Mouse (Mus musculus): ENCODE results near the gene Pld2. TPM values are rescaled to one million over a fixed set of nuclear protein-coding genes. Genes with fewer than 3 reads are reported as not detected.

Gene Pld2
- total RNA-seq, 1 experiment = 4.4 TPM

DNA sequence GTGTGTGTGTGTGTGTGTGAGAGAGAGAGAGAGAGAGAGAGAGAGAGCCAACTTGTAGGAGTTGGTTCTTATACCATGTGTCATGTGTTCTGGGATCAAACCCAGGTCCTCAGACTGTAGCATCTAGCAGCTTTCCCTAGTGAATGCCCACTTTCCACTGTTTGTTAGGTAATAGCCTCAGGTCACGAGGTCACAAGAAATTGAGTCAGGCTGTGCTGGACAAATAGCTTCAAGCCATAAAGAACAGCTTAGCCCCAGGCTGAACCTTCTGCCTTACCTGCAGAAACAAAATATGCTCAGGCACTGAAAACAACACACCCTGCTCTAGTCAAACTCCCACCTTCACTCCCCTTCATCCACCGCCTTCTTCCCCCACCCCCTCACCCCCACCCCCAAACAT, 28.6 kb upstream of the Pld2 start:
- TF ChIP-seq HCFC1 (IDR thresholded peaks at IDR 0.05; ENCODE audit: borderline replicate concordance, insufficient read depth, low read length) = no peak
- no peak for TF ChIP-seq MAFK (IDR thresholded peaks at IDR 0.05; ENCODE audit: insufficient read depth, low read depth, low read length)
- no peak for TF ChIP-seq ZNF384 (IDR thresholded peaks at IDR 0.05; ENCODE audit: low read depth, low read length)
- no peak for TF ChIP-seq ZC3H11A (IDR thresholded peaks at IDR 0.05; ENCODE audit: borderline replicate concordance, low read depth, low read length)
- TF ChIP-seq CHD2 (IDR thresholded peaks at IDR 0.05; ENCODE audit: low read depth, low read length) = no peak
- Histone ChIP-seq H3K9ac (ENCODE audit: insufficient read depth, low read depth, low read length, poor library complexity, severe bottlenecking) (no peak overlapping the region), H3K27ac (ENCODE audit: insufficient read depth, low read depth, low read length, poor library complexity, severe bottlenecking) (no peak overlapping the region), H3K9me3 (ENCODE audit: control insufficient read depth, insufficient read depth, low read depth, low read length) (no peaks in the 10 kb centered on the region), H3K36me3 (ENCODE audit: control insufficient read depth, insufficient read depth, low read length, poor library complexity, severe bottlenecking) (no peaks in the 10 kb centered on the region), H3K4me1 (ENCODE audit: control insufficient read depth in 2 of 2, insufficient read depth in 2 of 2, low read length in 2 of 2, poor library complexity in 1 of 2) (peaks cover 0 to 12% of the 10 kb centered on the region in 2 experiments; a peak in 1 of 4 replicates), H3K4me3 (ENCODE audit: insufficient read depth in 1 of 2, low read depth in 1 of 2, low read length in 2 of 2, poor library complexity in 1 of 2, severe bottlenecking in 1 of 2) (no peak overlapping the region)
- in situ Hi-C loops (cut with MboI; ENCODE audit: low sequenced_read_pairs in 2 of 2, unreplicated experiment in 2 of 2) = no loop called here
- no peak for DNase-seq (ENCODE audit: low read depth, low spot score)

DNA sequence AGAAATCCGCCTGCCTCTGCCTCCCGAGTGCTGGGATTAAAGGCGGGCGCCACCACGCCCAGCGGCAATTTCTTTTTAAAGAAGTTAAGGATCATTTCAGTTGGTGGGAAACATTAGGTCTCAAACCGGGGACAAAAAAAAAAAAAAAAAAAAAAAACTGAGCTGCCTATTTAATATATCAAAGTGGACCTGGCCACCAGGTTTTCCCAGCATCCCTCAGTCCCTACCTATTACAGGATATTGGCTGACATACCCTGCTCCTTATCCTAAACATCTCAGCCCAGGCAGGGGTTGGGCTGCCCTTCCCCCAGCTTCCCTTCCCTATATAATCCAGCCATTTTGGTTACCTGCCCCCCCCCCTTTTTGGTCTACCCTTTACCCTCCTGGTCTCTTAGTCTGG, 28.0 kb upstream of the Pld2 start:
- in situ Hi-C loops (cut with MboI; ENCODE audit: low sequenced_read_pairs in 2 of 2, unreplicated experiment in 2 of 2) = no loop called here
- no peaks in the 10 kb centered on the region for H3K36me3 ChIP-seq (ENCODE audit: control insufficient read depth, insufficient read depth, low read length, poor library complexity, severe bottlenecking)
- H3K9me3 ChIP-seq (ENCODE audit: control insufficient read depth, insufficient read depth, low read depth, low read length) = no peaks in the 10 kb centered on the region
- no peak for TF ChIP-seq ZNF384 (IDR thresholded peaks at IDR 0.05; ENCODE audit: low read depth, low read length)
- no peak for TF ChIP-seq MAFK (IDR thresholded peaks at IDR 0.05; ENCODE audit: insufficient read depth, low read depth, low read length)
- no peak for TF ChIP-seq CHD2 (IDR thresholded peaks at IDR 0.05; ENCODE audit: low read depth, low read length)
- TF ChIP-seq ZC3H11A (IDR thresholded peaks at IDR 0.05; ENCODE audit: borderline replicate concordance, low read depth, low read length) = no peak
- TF ChIP-seq HCFC1 (IDR thresholded peaks at IDR 0.05; ENCODE audit: borderline replicate concordance, insufficient read depth, low read length) = no peak
- H3K4me1 ChIP-seq (ENCODE audit: control insufficient read depth in 2 of 2, insufficient read depth in 2 of 2, low read length in 2 of 2, poor library complexity in 1 of 2) = peaks cover 0 to 12% of the 10 kb centered on the region in 2 experiments; a peak in 1 of 4 replicates
- DNase-seq (ENCODE audit: low read depth, low spot score) = no peak
- H3K9ac ChIP-seq (ENCODE audit: insufficient read depth, low read depth, low read length, poor library complexity, severe bottlenecking) = no peak overlapping the region
- H3K4me3 ChIP-seq (ENCODE audit: insufficient read depth in 1 of 2, low read depth in 1 of 2, low read length in 2 of 2, poor library complexity in 1 of 2, severe bottlenecking in 1 of 2) = no peak overlapping the region
- H3K27ac ChIP-seq (ENCODE audit: insufficient read depth, low read depth, low read length, poor library complexity, severe bottlenecking) = no peak overlapping the region

DNA sequence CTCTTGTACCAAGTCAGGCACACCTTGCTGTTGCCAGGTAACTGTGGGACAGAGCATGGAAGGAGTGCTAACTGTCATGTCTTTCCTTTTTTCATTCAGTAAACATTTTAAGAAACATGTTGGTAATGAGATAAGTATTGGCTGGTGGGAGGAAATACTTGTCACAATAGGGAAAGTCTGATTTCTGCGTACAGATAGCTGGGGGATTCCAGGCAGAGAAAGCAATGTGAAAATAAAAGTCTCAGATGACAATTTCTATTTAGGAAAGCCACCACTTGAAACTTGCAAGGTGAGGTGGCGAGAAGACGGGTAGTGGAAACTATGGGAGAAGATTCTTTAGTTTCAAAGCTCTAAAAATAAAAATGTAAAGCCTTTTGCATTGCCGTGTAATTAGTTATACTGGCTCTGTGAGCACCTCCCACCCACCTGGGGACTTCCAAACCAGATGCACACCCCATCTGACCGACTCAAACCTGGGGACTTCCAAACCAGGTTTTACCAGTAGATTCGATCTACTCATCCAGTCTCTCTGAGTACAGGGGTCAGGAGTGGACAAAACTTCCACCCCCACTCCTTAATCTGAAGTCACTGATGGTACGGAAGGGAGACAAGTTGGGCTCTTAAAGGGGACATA, 27.0 kb upstream of the Pld2 start:
- Histone ChIP-seq H3K4me1 (ENCODE audit: control insufficient read depth in 2 of 2, insufficient read depth in 2 of 2, low read length in 2 of 2, poor library complexity in 1 of 2) (peaks cover 0 to 12% of the 10 kb centered on the region in 2 experiments; a peak in 1 of 4 replicates), H3K4me3 (ENCODE audit: insufficient read depth in 1 of 2, low read depth in 1 of 2, low read length in 2 of 2, poor library complexity in 1 of 2, severe bottlenecking in 1 of 2) (no peak overlapping the region), H3K9ac (ENCODE audit: insufficient read depth, low read depth, low read length, poor library complexity, severe bottlenecking) (no peak overlapping the region), H3K36me3 (ENCODE audit: control insufficient read depth, insufficient read depth, low read length, poor library complexity, severe bottlenecking) (no peaks in the 10 kb centered on the region), H3K27ac (ENCODE audit: insufficient read depth, low read depth, low read length, poor library complexity, severe bottlenecking) (no peak overlapping the region), H3K9me3 (ENCODE audit: control insufficient read depth, insufficient read depth, low read depth, low read length) (no peaks in the 10 kb centered on the region)
- no peak for DNase-seq (ENCODE audit: low read depth, low spot score)
- TF ChIP-seq CHD2 (IDR thresholded peaks at IDR 0.05; ENCODE audit: low read depth, low read length) (no peak), MAFK (IDR thresholded peaks at IDR 0.05; ENCODE audit: insufficient read depth, low read depth, low read length) (no peak), ZC3H11A (IDR thresholded peaks at IDR 0.05; ENCODE audit: borderline replicate concordance, low read depth, low read length) (no peak), ZNF384 (IDR thresholded peaks at IDR 0.05; ENCODE audit: low read depth, low read length) (no peak)
- in situ Hi-C loops (cut with MboI; ENCODE audit: low sequenced_read_pairs in 2 of 2, unreplicated experiment in 2 of 2) = no loop called here

DNA sequence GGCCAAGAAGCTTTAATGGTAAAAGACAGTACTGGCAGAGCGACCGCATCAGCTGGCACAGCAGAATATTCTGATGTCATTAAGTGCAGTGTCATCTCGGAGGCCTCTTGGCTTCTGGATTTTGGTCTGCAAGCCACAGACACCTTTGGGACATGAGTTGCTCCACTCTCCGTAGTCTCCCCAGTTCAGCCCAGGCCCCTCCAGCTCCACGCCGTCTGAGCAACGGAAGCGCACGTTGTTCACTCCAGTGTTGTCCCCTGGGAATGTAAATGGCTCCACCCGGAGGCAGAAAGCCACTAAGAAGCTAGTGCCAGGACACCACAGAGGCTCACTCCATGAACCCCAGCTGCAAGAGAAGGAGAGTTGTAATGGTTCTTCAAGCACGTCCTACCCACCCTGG, 26.3 kb upstream of the Pld2 start:
- H3K36me3 ChIP-seq (ENCODE audit: control insufficient read depth, insufficient read depth, low read length, poor library complexity, severe bottlenecking) = no peaks in the 10 kb centered on the region
- in situ Hi-C loops (cut with MboI; ENCODE audit: low sequenced_read_pairs in 2 of 2, unreplicated experiment in 2 of 2) = no loop called here
- no peak for TF ChIP-seq ZNF384 (IDR thresholded peaks at IDR 0.05; ENCODE audit: low read depth, low read length)
- no peak for TF ChIP-seq CHD2 (IDR thresholded peaks at IDR 0.05; ENCODE audit: low read depth, low read length)
- H3K4me1 ChIP-seq (ENCODE audit: control insufficient read depth in 2 of 2, insufficient read depth in 2 of 2, low read length in 2 of 2, poor library complexity in 1 of 2) = peaks cover 0 to 12% of the 10 kb centered on the region in 2 experiments; a peak in 1 of 4 replicates
- no peak overlapping the region for H3K9ac ChIP-seq (ENCODE audit: insufficient read depth, low read depth, low read length, poor library complexity, severe bottlenecking)
- no peaks in the 10 kb centered on the region for H3K9me3 ChIP-seq (ENCODE audit: control insufficient read depth, insufficient read depth, low read depth, low read length)
- H3K27ac ChIP-seq (ENCODE audit: insufficient read depth, low read depth, low read length, poor library complexity, severe bottlenecking) = no peak overlapping the region
- no peak overlapping the region for H3K4me3 ChIP-seq (ENCODE audit: insufficient read depth in 1 of 2, low read depth in 1 of 2, low read length in 2 of 2, poor library complexity in 1 of 2, severe bottlenecking in 1 of 2)
- no peak for DNase-seq (ENCODE audit: low read depth, low spot score)

- DNase-seq (ENCODE audit: low read depth, low spot score) = no peak
- no peak for TF ChIP-seq MAFK (IDR thresholded peaks at IDR 0.05; ENCODE audit: insufficient read depth, low read depth, low read length)
- no peak for TF ChIP-seq ZNF384 (IDR thresholded peaks at IDR 0.05; ENCODE audit: low read depth, low read length)
- TF ChIP-seq HCFC1 (IDR thresholded peaks at IDR 0.05; ENCODE audit: borderline replicate concordance, insufficient read depth, low read length) = no peak
- TF ChIP-seq CHD2 (IDR thresholded peaks at IDR 0.05; ENCODE audit: low read depth, low read length) = no peak
- no peak for TF ChIP-seq ZC3H11A (IDR thresholded peaks at IDR 0.05; ENCODE audit: borderline replicate concordance, low read depth, low read length)
- Histone ChIP-seq H3K9me3 (ENCODE audit: control insufficient read depth, insufficient read depth, low read depth, low read length) (no peaks in the 10 kb centered on the region), H3K4me1 (ENCODE audit: control insufficient read depth in 2 of 2, insufficient read depth in 2 of 2, low read length in 2 of 2, poor library complexity in 1 of 2) (peaks cover 0 to 12% of the 10 kb centered on the region in 2 experiments; a peak in 1 of 4 replicates), H3K9ac (ENCODE audit: insufficient read depth, low read depth, low read length, poor library complexity, severe bottlenecking) (no peak within 1 kb of the TSS), H3K27ac (ENCODE audit: insufficient read depth, low read depth, low read length, poor library complexity, severe bottlenecking) (no peak within 1 kb of the TSS), H3K36me3 (ENCODE audit: control insufficient read depth, insufficient read depth, low read length, poor library complexity, severe bottlenecking) (no peaks in the 10 kb centered on the region), H3K4me3 (ENCODE audit: insufficient read depth in 1 of 2, low read depth in 1 of 2, low read length in 2 of 2, poor library complexity in 1 of 2, severe bottlenecking in 1 of 2) (no peak within 1 kb of the TSS)
- in situ Hi-C loops (cut with MboI; ENCODE audit: low sequenced_read_pairs in 2 of 2, unreplicated experiment in 2 of 2) = no loop called here
Observed at GRCm38 (mm10) chr11:70514288-70514687, 25.6 kb upstream of the Pld2 start, which contains the start of gene Vmo1. Gene Vmo1, minus strand, starts transcription at chr11:70514616.

Data from ES-E14 (cell line).